Mouse (Mus musculus) spleen, adult 2 months (tissue): Measurements from ENCODE around the gene Unc13d. TPM values are rescaled to one million over a fixed set of nuclear protein-coding genes. Genes with fewer than 3 reads are reported as not detected.

Experiments used
- DNase-seq, 2 experiments: peaks; one replicate each; pipeline versions ENCODE4 v3.0.0 to v3.0.0-alpha.2; 2012 to 2021; ENCODE audit warnings: low spot score in 2 of 2, low read depth in 1 of 2
- H3K27ac ChIP-seq: fragments of 200-500 bp; 2 replicates; pipeline ENCODE4 v1.5.1; 2012; ENCODE audit warnings: low read length, inconsistent platforms; ENCODE audit not compliant: insufficient read depth
- H3K27me3 ChIP-seq: fragments of 200-500 bp; 2 replicates; pipeline ENCODE4 v1.6.1; 2012; ENCODE audit warnings: mild to moderate bottlenecking, moderate library complexity, low read length, inconsistent platforms; ENCODE audit not compliant: control insufficient read depth, insufficient read depth
- H3K36me3 ChIP-seq: fragments of 200-500 bp; 2 replicates; pipeline ENCODE4 v1.6.1; 2012; ENCODE audit warnings: mild to moderate bottlenecking, low read length, inconsistent platforms; ENCODE audit not compliant: control insufficient read depth, insufficient read depth
- H3K4me1 ChIP-seq: fragments of 200-500 bp; 2 replicates; pipeline ENCODE4 v1.6.1; 2011; ENCODE audit warnings: inconsistent platforms; ENCODE audit not compliant: control insufficient read depth, insufficient read depth, insufficient read length
- H3K4me3 ChIP-seq: fragments of 200-500 bp; 2 replicates; pipeline ENCODE4 v1.5.1; 2011; ENCODE audit warnings: mild to moderate bottlenecking, inconsistent platforms; ENCODE audit not compliant: insufficient read depth, insufficient read length; ENCODE audit errors: extremely low read depth
- CTCF ChIP-seq: fragments of 200-500 bp; IDR thresholded peaks from 2 replicates; pipeline ENCODE4 v1.5.1; 2011; ENCODE audit warnings: mild to moderate bottlenecking, inconsistent platforms; ENCODE audit not compliant: insufficient read depth, insufficient read length, insufficient replicate concordance; ENCODE audit errors: extremely low read depth
- POLR2A ChIP-seq: fragments of 200-500 bp; IDR thresholded peaks from 2 replicates; pipeline ENCODE4 v1.6.1; 2011; ENCODE audit warnings: low read depth, low read length, inconsistent platforms
- WGBS: fragments of 180-500 bp; shearing (Covaris S2); methylation state at CpG from one replicate; pipeline ENCODE4 v1.1.7; 2018; 5-methylcytosine and 5-hydroxymethylcytosine counted together
- polyA plus RNA-seq: library from polyadenylated mRNA; depleted of rRNA; stranded (reverse); fragments of >200 nt; gene quantifications from 2 replicates; pipeline ENCODE4 v1.2.3, GENCODE M21; 2012

The Unc13d gene
- polyA plus RNA-seq, 1 experiment, result 49.4 TPM

GRCm38 (mm10) chr11:116064187-116064867 is 13.4 kb downstream of the Unc13d start:
- 93% methylated on average over 23 of the region's 23 CpGs for WGBS
- TF ChIP-seq CTCF, result no peak
- no peak for TF ChIP-seq POLR2A
- no peak overlapping the region for H3K4me3 ChIP-seq
- H3K4me1 ChIP-seq, result no peaks in the 10 kb centered on the region
- no peak for DNase-seq
- peaks cover 44% of the 10 kb centered on the region for H3K36me3 ChIP-seq
- no peaks in the 10 kb centered on the region for H3K27me3 ChIP-seq
- H3K27ac ChIP-seq, result no peak overlapping the region

GRCm38 (mm10) chr11:116063562-116063961 is 14.2 kb downstream of the Unc13d start:
- Histone ChIP-seq H3K27me3 (no peaks in the 10 kb centered on the region), H3K27ac (no peak overlapping the region), H3K4me1 (no peaks in the 10 kb centered on the region), H3K36me3 (peaks cover 46% of the 10 kb centered on the region), H3K4me3 (no peak overlapping the region)
- TF ChIP-seq CTCF (no peak), POLR2A (no peak)
- 80% methylated on average over 13 of the region's 13 CpGs for WGBS
- no peak for DNase-seq

DNA sequence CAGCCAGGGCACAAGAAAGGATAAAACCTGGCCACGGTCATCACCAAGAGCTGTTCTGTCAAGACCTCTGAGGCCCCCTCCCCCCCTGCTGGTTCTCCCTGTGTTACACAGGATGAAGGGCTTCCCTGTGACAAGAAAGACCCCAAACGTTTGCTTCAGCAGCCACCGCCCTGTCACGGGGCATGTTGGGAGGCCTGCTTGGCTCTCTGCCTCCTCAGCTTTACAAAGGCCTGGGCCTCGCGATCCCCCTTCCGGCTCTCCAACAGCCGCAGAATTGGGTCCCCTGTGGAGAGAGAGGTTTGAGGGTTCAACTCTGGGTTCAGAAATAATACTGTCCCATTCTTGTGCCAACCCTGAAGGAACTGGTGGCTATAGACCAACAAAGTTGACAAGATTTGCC is 15.2 kb downstream of the Unc13d start:
- H3K4me1 ChIP-seq, result no peaks in the 10 kb centered on the region
- WGBS, result 82% methylated on average over 8 of the region's 8 CpGs
- no peak overlapping the region for H3K4me3 ChIP-seq
- no peak for DNase-seq
- no peaks in the 10 kb centered on the region for H3K27me3 ChIP-seq
- TF ChIP-seq CTCF, result no peak
- H3K27ac ChIP-seq, result no peak overlapping the region
- peaks cover 46% of the 10 kb centered on the region for H3K36me3 ChIP-seq

- TF ChIP-seq POLR2A, result no peak
- Histone ChIP-seq H3K4me3 (no peak overlapping the region), H3K27me3 (no peaks in the 10 kb centered on the region), H3K36me3 (peaks cover 51% of the 10 kb centered on the region), H3K27ac (no peak overlapping the region), H3K4me1 (no peaks in the 10 kb centered on the region)
- DNase-seq, result no peak
- 92% methylated on average over 13 of the region's 13 CpGs for WGBS
Observed at GRCm38 (mm10) chr11:116061641-116062415, 15.9 kb downstream of the Unc13d start.

GRCm38 (mm10) chr11:116060596-116060995 is 17.2 kb downstream of the Unc13d start:
- H3K27me3 ChIP-seq, result no peaks in the 10 kb centered on the region
- no peaks in the 10 kb centered on the region for H3K4me1 ChIP-seq
- no peak for DNase-seq
- H3K27ac ChIP-seq, result no peak overlapping the region
- WGBS, result 94% methylated on average over 9 of the region's 9 CpGs
- peaks cover 59% of the 10 kb centered on the region for H3K36me3 ChIP-seq
- H3K4me3 ChIP-seq, result no peak overlapping the region
- TF ChIP-seq POLR2A (no peak), CTCF (no peak)

DNA sequence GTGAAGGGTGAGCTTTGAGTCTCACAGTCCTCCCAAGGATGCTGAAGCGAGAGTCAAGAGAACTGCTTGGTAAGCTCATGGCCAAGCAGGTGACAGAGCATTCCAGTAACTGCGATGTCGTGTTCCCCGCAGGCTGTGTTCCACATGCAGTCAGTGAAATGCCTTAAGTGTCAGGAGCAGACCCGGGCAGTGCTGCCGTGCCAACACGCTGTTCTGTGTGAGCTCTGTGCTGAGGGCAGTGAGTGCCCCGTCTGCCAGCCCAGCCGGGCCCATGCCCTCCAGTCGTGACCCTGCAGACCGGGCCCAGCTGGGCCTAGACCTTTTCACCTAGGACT is 18.1 kb downstream of the Unc13d start:
- no peak overlapping the region for H3K4me3 ChIP-seq
- no peak for DNase-seq
- no peak for TF ChIP-seq CTCF
- no peak for TF ChIP-seq POLR2A
- no peak overlapping the region for H3K27ac ChIP-seq
- no peaks in the 10 kb centered on the region for H3K27me3 ChIP-seq
- H3K4me1 ChIP-seq, result no peaks in the 10 kb centered on the region
- H3K36me3 ChIP-seq, result peaks cover 59% of the 10 kb centered on the region
- WGBS, result 95% methylated on average over 11 of the region's 11 CpGs
